Mouse (Mus musculus): ENCODE measurements around the gene Mfsd2b.

DNA sequence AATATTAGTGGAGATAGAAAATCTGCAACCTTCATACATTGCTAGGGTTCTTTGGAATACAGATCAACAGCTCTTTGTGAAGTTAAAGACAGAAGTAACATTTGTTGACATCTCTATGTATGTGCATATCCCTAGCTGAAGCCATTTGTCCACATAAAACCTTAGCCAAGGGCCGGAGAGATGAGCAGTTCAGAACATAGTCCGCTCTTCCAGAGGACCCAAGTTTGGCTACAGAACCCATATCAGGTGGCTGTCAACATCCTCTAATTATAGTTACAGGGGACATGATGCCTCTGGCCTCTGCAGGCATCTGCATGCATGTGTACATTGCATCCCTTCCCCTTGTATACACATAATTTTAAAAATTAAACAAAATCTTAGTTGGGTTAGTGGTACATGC is 15.1 kb upstream of the Mfsd2b start:
- TF ChIP-seq CTCF (IDR thresholded peaks at IDR 0.05; ENCODE audit: low read depth) (no peak), EP300 (optimal IDR thresholded peaks at IDR 0.05) (no peak)
